8 mouse cellular contexts compared by ENCODE assay signal in the genomic region with DNA sequence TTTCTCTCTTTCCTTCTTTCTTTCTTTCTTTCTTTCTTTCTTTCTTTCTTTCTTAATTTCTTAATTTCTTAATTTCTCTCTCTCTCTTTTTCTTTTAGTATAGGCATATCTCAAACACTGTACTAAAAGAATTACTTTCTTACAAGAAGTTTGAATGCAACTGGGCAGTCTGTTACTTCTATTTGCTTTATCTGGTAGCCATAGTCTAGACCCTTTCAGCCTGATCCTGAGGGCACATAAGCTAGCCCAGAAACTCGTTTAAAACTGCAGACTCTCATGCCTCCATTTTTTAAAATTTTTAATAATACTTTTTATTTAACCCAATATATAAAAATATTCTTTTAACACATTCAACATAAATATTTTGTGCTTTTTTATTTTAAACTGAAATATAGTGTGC. TPM values are rescaled to one million over a fixed set of nuclear protein-coding genes. Genes with fewer than 3 reads are reported as not detected.
DNase-seq lines count a peak whose midpoint lies in the region; ATAC-seq lines count a peak whose summit lies in the region.

No protein-coding gene starts in this region.

- no peak overlapping the region for H3K27ac ChIP-seq in neural tube, embryonic 11.5 days (ENCODE audit: low read depth, low read length)
- H3K27ac ChIP-seq in liver, embryonic 13.5 days, result peak overlapping the region; percentile 94

- H3K36me3 ChIP-seq in erythroblast, embryonic 14.5 days (ENCODE audit: control insufficient read depth), result peaks cover 38% of the 10 kb centered on the region
- H3K36me3 ChIP-seq in neural tube, embryonic 11.5 days (ENCODE audit: control insufficient read depth, insufficient read depth, low read length), result peaks cover 12% of the 10 kb centered on the region
- peaks cover 37% of the 10 kb centered on the region for H3K36me3 ChIP-seq in liver, embryonic 13.5 days

- ATAC-seq in erythroblast, adult 5-6 weeks (replicated peaks; ENCODE audit: low FRiP score, poor library complexity, severe bottlenecking), result no peak
- ATAC-seq in neural tube, embryonic 11.5 days (ENCODE audit: insufficient read depth, low FRiP score, low TSS enrichment), result no peak
- no peak for ATAC-seq in liver, embryonic 13.5 days (ENCODE audit: low read depth)

- 37% methylated on average over 1 of the region's 1 CpGs for WGBS in neural tube, embryonic 11.5 days
- 12% methylated on average over 1 of the region's 1 CpGs for WGBS in liver, embryonic 13.5 days (ENCODE audit: insufficient replicate concordance)

- DNase-seq in neural tube, embryonic 11.5 days (ENCODE audit: low spot score), result no peak
- no peak for DNase-seq in neural tube, embryonic 10.5 days (ENCODE audit: extremely low spot score, low spot score)
- no peak for DNase-seq in liver, embryonic 13.5 days
- no peak for DNase-seq in urinary bladder, adult 2 months (ENCODE audit: low spot score)
- no peak for DNase-seq in right cerebral cortex, postnatal 4 days
- no peak for DNase-seq in frontal cortex, postnatal 36 days (ENCODE audit: low spot score in 2 of 2)

- peaks cover 36% of the 10 kb centered on the region for H3K4me1 ChIP-seq in erythroblast, embryonic 14.5 days (ENCODE audit: control insufficient read depth)
- H3K4me1 ChIP-seq in neural tube, embryonic 11.5 days (ENCODE audit: control insufficient read depth, insufficient read depth, low read length), result peaks cover 4% of the 10 kb centered on the region
- H3K4me1 ChIP-seq in liver, embryonic 13.5 days (replicated peaks), result peaks cover 32% of the 10 kb centered on the region

- peak overlapping the region; percentile 51 for H3K4me2 ChIP-seq in neural tube, embryonic 11.5 days (ENCODE audit: low read depth)
- peak overlapping the region; percentile 76 for H3K4me2 ChIP-seq in liver, embryonic 13.5 days

- no peak overlapping the region for H3K9ac ChIP-seq in neural tube, embryonic 11.5 days (ENCODE audit: low read length)
- H3K9ac ChIP-seq in liver, embryonic 13.5 days, result peak overlapping the region; percentile 88; the same call in 1 of the 2 replicates

- no peaks in the 10 kb centered on the region for H3K9me3 ChIP-seq in erythroblast, embryonic 14.5 days (ENCODE audit: control insufficient read depth, low read length)
- H3K9me3 ChIP-seq in neural tube, embryonic 11.5 days (ENCODE audit: control insufficient read depth, low read length), result no peaks in the 10 kb centered on the region
- H3K9me3 ChIP-seq in liver, embryonic 13.5 days (replicated peaks), result no peaks in the 10 kb centered on the region

- peaks cover 4% of the 10 kb centered on the region for H3K27me3 ChIP-seq in erythroblast, embryonic 14.5 days (ENCODE audit: control insufficient read depth)
- no peaks in the 10 kb centered on the region for H3K27me3 ChIP-seq in neural tube, embryonic 11.5 days (ENCODE audit: control insufficient read depth, insufficient read depth, low read length)
- peaks cover 7% of the 10 kb centered on the region; the same call in 1 of the 2 replicates for H3K27me3 ChIP-seq in liver, embryonic 13.5 days

- peak overlapping the region; percentile 90 for H3K4me3 ChIP-seq in erythroblast, embryonic 14.5 days (replicated peaks)
- peak overlapping the region; percentile 81 for H3K4me3 ChIP-seq in neural tube, embryonic 11.5 days (ENCODE audit: low read depth, low read length)
- peak overlapping the region; percentile 84 for H3K4me3 ChIP-seq in liver, embryonic 13.5 days (replicated peaks)

RNA-seq across cellular contexts. Expression of gene Mlst8, which starts 0.6 kb away (rescaled TPM):
- 1.4 and 1.7 TPM in 2 replicates for polyA plus RNA-seq in erythroblast, embryonic 14.5 days (2012)
- total RNA-seq in erythroblast, adult 5-6 weeks (2015; ENCODE audit: low replicate concordance), result 5.9 and 15.8 TPM in 2 replicates
- total RNA-seq in erythroblast, adult 5-6 weeks (2017; ENCODE audit: low replicate concordance), result 5.5 and 8.2 TPM in 2 replicates
- 26.2 and 29.7 TPM in 2 replicates for polyA plus RNA-seq in neural tube, embryonic 11.5 days (2014; fragmentation: Nextera tagmentation; extraction: Ambion mirVana)
- 11.7 and 13.8 TPM in 2 replicates for polyA plus RNA-seq in liver, embryonic 13.5 days (2015; fragmentation: Nextera tagmentation; extraction: Ambion mirVana)
- polyA plus RNA-seq in urinary bladder, adult 2 months (2012; rRNA removed), result 20.9 and 21.7 TPM in 2 replicates

RNA-seq across cellular contexts. Expression of gene Bricd5, which starts 5.7 kb away (rescaled TPM):
- polyA plus RNA-seq in erythroblast, embryonic 14.5 days (2012), result not detected in 2 replicates
- 1.7 TPM in 1 of 2 replicates, not detected in the other for total RNA-seq in erythroblast, adult 5-6 weeks (2015; ENCODE audit: low replicate concordance)
- 1.1 TPM in 1 of 2 replicates, not detected in the other for total RNA-seq in erythroblast, adult 5-6 weeks (2017; ENCODE audit: low replicate concordance)
- polyA plus RNA-seq in neural tube, embryonic 11.5 days (2014; fragmentation: Nextera tagmentation; extraction: Ambion mirVana), result 0.33 and 0.51 TPM in 2 replicates
- polyA plus RNA-seq in liver, embryonic 13.5 days (2015; fragmentation: Nextera tagmentation; extraction: Ambion mirVana), result 0.13 TPM in 1 of 2 replicates, not detected in the other
- 0.10 and 0.19 TPM in 2 replicates for polyA plus RNA-seq in urinary bladder, adult 2 months (2012; rRNA removed)

RNA-seq across cellular contexts. Expression of gene Caskin1, which starts 9.0 kb away (rescaled TPM):
- polyA plus RNA-seq in erythroblast, embryonic 14.5 days (2012), result not detected in 2 replicates
- total RNA-seq in erythroblast, adult 5-6 weeks (2015; ENCODE audit: low replicate concordance), result not detected in 2 replicates
- total RNA-seq in erythroblast, adult 5-6 weeks (2017; ENCODE audit: low replicate concordance), result not detected in 2 replicates
- 7.4 and 8.4 TPM in 2 replicates for polyA plus RNA-seq in neural tube, embryonic 11.5 days (2014; fragmentation: Nextera tagmentation; extraction: Ambion mirVana)
- 0.15 and 0.20 TPM in 2 replicates for polyA plus RNA-seq in liver, embryonic 13.5 days (2015; fragmentation: Nextera tagmentation; extraction: Ambion mirVana)
- polyA plus RNA-seq in urinary bladder, adult 2 months (2012; rRNA removed), result 0.76 and 1.1 TPM in 2 replicates

RNA-seq across cellular contexts. Expression of gene Pgp, which starts 9.2 kb away (rescaled TPM):
- 13.0 and 15.1 TPM in 2 replicates for polyA plus RNA-seq in erythroblast, embryonic 14.5 days (2012)
- 14.2 and 20.2 TPM in 2 replicates for total RNA-seq in erythroblast, adult 5-6 weeks (2015; ENCODE audit: low replicate concordance)
- total RNA-seq in erythroblast, adult 5-6 weeks (2017; ENCODE audit: low replicate concordance), result 6.1 and 8.1 TPM in 2 replicates
- 65.0 and 65.2 TPM in 2 replicates for polyA plus RNA-seq in neural tube, embryonic 11.5 days (2014; fragmentation: Nextera tagmentation; extraction: Ambion mirVana)
- 84.0 and 86.7 TPM in 2 replicates for polyA plus RNA-seq in liver, embryonic 13.5 days (2015; fragmentation: Nextera tagmentation; extraction: Ambion mirVana)
- 31.8 and 33.5 TPM in 2 replicates for polyA plus RNA-seq in urinary bladder, adult 2 months (2012; rRNA removed)

RNA-seq across cellular contexts. Expression of gene E4f1, which starts 9.3 kb away (rescaled TPM):
- polyA plus RNA-seq in erythroblast, embryonic 14.5 days (2012), result 6.2 and 7.3 TPM in 2 replicates
- total RNA-seq in erythroblast, adult 5-6 weeks (2015; ENCODE audit: low replicate concordance), result 15.0 and 20.9 TPM in 2 replicates
- 13.4 and 14.1 TPM in 2 replicates for total RNA-seq in erythroblast, adult 5-6 weeks (2017; ENCODE audit: low replicate concordance)
- 17.0 and 21.2 TPM in 2 replicates for polyA plus RNA-seq in neural tube, embryonic 11.5 days (2014; fragmentation: Nextera tagmentation; extraction: Ambion mirVana)
- 11.7 and 13.0 TPM in 2 replicates for polyA plus RNA-seq in liver, embryonic 13.5 days (2015; fragmentation: Nextera tagmentation; extraction: Ambion mirVana)
- 55.8 and 61.5 TPM in 2 replicates for polyA plus RNA-seq in urinary bladder, adult 2 months (2012; rRNA removed)
